Mouse (Mus musculus) heart, adult 9 months (tissue): ENCODE measurements around the gene Topaz1.
A peak's percentile ranks its signal among the peaks of the same experiment; 100 is the strongest.

ENCODE experiments used
- DNase-seq, 2 experiments: peaks; one replicate each; pipeline ENCODE4 v3.0.0; 2022; ENCODE audit warnings: low spot score in 2 of 2

Topaz1 gene

DNA sequence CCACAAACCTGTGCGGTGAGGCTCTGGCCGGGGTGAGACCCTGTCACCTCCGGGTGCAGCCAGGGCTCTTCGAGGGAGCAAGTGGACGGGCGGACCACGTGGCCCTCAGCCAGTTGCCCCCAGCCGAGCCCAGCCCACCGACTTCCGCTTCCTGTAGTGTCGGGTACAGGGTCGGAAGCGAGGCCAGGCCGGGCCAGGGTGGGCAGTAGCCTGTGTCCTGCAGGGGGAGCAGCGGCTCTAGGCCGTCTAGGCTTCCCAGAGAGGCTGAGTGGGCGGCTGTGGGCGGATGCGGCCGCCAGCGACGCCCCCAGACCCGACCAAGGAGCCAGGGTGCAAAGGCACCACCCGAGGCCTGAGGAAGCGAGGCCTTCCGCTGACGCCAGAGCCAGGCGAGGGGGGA lies at the start of gene Topaz1:
Gene Topaz1, plus strand, starts transcription at position 287 of the 400 bp plus-strand sequence.
- DNase-seq: no peak

GRCm38 (mm10) chr9:122701817-122702216 lies 45.3 kb upstream of the Topaz1 start:
- no peak for DNase-seq

- DNase-seq: no peak
These were observed 33.3 kb upstream of the Topaz1 start for GRCm38 (mm10) chr9:122713836-122714235.

GRCm38 (mm10) chr9:122715046-122715445 lies 32.1 kb upstream of the Topaz1 start:
- no peak for DNase-seq

DNA sequence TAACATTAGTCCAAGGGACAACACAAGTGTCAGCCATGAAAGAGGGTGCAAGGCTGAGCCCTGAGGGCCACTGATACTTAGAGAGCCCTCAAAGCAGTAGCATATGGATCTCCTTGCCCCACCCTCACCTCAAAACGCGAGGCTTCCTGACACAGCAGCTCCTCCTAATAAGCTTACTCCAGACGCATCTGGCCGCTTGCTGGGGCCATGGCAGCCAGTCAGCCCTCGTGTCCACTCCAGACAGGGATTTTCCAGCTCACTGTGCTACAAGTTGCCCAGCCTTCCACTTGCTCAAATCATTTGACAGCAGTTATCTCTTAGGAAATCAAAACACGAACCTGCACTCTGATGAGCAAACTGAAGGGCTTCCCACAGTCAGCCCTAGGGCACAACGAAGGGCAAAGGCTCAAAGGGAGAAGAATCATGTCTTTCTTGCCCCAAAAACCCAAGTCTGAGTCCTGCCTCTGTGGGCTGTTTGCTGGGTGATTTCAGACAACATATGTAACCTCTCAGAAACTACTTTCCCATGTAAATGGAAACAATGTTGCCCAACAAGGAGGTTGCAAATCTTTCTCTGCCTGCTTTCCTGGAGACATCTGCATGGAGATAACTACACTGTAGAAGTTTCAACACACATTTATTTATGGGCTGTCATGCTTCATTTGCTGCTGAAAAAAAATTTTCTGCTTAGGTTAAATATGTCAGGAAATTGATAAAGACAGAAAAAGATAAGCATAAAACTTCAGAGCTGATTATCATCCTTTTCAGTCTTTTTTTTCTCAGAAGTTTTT lies 30.8 kb upstream of the Topaz1 start:
- no peak for DNase-seq

DNA sequence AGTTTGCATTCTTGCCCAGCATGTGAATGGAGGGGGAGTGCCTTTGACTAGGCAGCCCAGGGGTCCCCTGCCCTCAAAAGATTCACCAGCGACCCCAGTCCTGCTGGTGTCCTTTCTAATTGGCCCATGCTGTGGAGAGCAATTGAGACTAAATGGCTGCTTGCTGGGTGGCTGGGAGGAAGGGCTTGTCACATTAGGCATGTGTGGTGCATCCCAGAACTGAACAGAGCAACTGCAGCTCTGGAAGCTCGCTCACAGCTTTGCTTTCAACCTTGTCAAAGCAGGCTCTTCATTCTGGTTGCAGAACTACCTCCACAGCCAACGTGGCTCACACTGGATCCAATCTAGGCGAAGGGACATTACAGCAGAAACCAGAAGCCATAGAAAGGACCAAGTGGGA lies 24.9 kb upstream of the Topaz1 start:
- DNase-seq: no peak

GRCm38 (mm10) chr9:122725046-122725765 lies 21.9 kb upstream of the Topaz1 start:
- no peak for DNase-seq

GRCm38 (mm10) chr9:122729500-122729899 lies 17.6 kb upstream of the Topaz1 start:
- peak in 1 of 2 experiments; percentile 6 for DNase-seq

DNA sequence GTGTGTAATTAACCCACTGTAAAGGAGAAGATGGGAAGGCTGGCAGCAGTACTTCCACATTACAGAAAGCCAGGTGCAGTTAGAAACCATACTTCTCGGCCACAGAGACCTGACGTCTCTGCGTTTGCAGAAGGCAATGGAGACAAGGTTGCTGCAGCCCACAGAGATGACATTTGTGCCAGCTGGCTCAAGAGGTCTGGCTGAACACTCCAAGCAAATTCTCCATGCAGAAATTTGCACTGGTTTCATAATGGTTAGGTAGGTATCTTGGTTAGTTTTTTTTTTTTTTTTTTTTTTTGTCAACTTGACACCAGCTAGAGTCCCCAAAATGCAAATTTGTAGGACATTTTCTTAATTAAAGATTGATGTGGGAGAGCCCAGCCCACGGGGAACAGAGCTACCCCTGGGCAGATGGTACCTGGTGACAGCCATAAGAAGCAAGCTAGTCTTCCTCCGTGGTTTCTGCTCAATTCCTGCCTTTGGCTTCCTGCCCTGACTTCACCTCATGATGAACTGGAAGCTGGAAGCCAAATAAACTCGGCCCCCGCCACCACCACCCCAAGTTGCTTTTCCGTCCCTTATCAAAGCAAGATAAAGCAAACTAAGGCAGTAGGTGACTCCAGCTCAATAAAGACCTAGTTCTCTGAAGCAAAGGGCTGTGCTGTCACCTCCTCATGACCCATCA lies 14.9 kb upstream of the Topaz1 start:
- DNase-seq: no peak

DNA sequence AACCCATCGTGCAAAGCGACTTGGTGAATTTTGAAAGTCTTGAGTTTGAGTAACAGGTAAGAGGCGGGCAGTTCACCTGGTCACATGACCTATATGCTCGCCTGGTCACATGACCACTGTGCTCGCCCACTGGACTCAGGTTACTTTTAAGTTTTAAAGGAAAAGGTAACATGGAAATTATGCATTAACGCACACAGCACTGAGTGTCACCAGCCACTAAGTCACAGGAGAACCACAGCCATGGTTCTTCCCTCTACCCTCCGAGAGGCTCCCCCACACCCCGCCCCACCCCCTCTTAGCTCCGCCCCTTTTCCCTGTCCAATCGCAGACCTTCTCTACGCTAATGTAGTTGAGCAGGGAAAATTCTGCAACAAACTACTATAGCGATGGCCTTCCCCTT lies 13.9 kb upstream of the Topaz1 start:
- DNase-seq: no peak

GRCm38 (mm10) chr9:122734934-122735333 lies 12.2 kb upstream of the Topaz1 start:
- no peak for DNase-seq

GRCm38 (mm10) chr9:122736001-122736400 lies 11.1 kb upstream of the Topaz1 start:
- no peak for DNase-seq

- DNase-seq: peak; percentile 7 to 53
These were observed 10.4 kb upstream of the Topaz1 start for GRCm38 (mm10) chr9:122736742-122737141.

GRCm38 (mm10) chr9:122745879-122746278 lies 1.3 kb upstream of the Topaz1 start:
- no peak for DNase-seq

DNA sequence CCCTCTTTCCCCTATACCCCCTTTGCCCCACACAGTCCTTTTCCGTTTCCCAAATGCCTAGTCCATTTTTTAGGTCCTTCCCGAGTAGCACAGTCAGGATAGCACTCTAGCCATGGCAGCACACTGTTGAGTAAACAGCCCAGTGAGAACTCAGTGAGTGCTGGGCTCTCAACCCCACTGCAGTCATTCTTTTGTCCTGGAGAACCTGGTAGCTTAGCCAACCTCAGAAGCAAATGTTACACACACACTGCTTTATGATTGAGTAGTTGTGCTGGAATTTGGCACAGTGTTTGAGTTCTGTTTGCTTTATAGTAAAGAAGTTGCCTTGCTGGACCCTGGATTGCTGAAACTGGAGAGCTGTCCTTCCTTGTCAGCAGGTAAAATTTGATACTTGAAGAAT lies 10.5 kb downstream of the Topaz1 start:
- DNase-seq: no peak

- no peak for DNase-seq
These were observed 13.0 kb downstream of the Topaz1 start for GRCm38 (mm10) chr9:122760111-122760510.

DNA sequence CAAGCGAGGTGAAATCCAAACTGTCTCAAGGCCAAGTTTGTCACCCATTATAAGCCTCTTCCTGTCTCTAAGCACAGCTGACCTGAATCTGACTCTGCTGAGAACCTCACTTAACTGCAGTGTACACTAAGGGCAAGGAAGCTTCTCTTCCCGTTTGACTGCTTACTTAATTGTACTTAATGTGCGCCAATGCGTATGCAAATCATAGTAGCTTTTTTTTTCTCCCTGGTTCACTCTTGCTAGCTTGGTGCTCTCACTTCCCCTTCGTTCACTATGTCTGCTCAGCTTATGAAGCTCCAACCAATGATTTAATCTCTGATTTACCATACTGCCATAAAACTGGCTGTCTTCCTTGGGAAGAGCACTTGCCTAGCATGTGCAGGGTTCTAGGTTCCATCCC lies 38.1 kb downstream of the Topaz1 start:
- no peak for DNase-seq

- no peak for DNase-seq
These were observed 39.4 kb downstream of the Topaz1 start for GRCm38 (mm10) chr9:122786534-122786933.

DNA sequence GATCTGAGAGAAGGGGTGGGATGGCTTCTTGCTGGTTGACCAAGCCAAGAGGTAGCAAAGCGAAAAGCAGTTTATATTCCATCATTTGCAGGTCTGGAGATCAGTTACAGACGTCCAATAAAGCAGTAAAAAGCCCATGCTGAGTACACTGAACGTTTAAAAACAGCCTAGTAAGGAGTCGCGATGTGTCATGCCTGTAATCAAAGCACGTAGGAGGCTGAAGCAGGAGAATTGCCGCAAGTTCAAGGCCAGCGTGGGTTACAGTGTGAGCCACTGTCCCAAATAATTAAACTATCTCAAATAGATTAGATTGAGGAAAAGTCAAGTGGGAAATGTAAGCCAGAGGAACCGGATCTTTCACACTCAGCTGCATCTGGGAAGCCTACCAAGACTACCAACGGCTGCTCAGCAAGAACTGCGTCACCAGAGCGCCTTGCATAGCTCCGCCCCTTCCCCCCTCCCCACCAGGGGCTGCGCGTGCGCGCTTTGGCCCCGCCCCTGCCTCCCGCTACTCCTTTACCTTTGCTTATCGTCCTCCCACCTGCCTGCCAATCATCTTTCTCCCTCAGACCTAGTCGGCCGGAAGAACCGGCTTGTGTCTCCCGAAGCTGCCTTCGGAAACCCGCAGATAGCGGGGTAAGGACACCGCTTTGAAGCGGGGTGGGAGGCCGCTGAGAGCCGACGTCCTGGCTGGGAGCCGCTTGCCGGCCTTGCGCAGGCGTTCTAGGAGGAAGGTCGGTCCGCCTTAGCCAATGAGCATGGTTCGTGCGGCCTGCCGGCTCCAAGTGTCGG lies 58.1 kb downstream of the Topaz1 start, which contains the start of gene Tcaim:
Gene Tcaim, plus strand, starts transcription at position 487 of the 792 bp plus-strand sequence.
- DNase-seq: peak; percentile 94

DNA sequence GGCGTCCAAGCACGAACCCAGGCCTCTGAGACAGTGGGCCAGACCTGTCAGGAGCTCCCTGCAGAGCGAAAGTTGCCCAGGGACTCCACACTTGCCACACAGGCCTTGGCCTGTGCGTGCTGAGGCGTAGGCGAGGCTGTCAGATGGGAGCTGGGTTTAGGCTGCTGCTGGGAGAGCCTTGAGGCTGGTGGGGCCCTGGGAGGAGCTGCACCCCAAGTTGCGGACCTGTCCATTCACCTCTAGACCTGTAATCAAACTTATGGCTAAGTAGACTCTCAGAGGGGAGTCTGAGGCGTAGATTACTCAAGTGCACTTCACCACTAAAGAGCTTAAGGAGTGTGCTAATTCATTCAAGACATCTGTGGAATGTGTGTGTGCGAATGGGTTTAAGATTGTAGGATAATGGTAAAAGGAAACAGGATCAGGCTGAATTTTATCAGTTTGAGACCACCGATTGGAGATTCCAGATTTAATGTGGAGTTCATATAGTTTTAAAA lies 58.7 kb downstream of the Topaz1 start:
- DNase-seq: no peak

DNA sequence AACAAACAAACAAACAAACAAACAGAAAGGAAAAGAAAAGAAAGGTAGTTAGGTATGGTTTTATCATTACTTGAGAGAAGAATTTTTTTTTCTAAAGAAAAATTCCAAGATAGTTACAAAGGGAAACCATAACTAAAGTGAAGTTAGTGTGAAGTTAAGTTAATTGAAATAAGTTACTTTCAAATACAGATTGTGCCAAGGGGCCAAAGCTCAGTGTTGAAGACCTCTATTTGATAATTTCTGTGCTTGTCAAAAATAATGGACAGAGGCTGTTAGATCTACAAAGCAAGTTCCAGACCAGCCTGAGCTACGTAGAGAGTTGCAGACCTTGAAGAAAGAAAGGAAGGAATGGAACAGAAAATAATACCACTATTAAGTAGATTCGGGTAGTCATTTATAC lies 60.0 kb downstream of the Topaz1 start:
- DNase-seq: no peak
